Mouse (Mus musculus) stomach, postnatal 0 days (tissue): Measurements from ENCODE around the gene Gpr27.

Experiments used
- CTCF ChIP-seq: IDR thresholded peaks from 2 replicates; pipeline ENCODE4 v1.5.1; 2016; ENCODE audit warnings: antibody characterized with exemption, low read depth, mild to moderate bottlenecking, moderate library complexity
- EP300 ChIP-seq: optimal IDR thresholded peaks from 2 replicates; pipeline ENCODE3; 2016; ENCODE audit warnings: antibody characterized with exemption

DNA sequence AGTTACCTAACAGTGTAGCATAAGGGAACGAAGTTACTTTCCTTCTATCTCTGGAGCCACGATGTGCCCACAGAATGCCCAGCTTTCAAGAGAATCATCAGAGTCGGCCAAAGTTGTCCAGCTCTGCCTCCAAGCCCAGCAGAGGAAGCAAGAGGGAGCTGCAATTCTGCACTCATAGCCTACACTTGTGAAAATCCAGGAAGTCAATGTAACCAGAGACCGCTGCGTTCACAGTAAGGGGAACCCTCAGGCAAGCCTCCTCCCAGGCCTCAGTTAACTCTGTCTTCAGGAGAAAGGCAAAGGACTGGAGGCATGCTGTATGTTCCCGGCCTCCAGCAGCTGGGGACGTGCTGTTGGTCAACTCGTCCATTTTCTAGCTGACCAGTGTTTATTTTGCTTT, 25.2 kb upstream of the Gpr27 start:
- TF ChIP-seq CTCF (0 out of 2 replicates have a peak, but pooled peaks have one; percentile 17), EP300 (no peak)
